Mouse (Mus musculus): ENCODE results near the gene Iqschfp. TPM values are rescaled to one million over a fixed set of nuclear protein-coding genes. Genes with fewer than 3 reads are reported as not detected.
"Not testable (repeated sequence)": the region's sequence is repeated elsewhere in the genome, so short reads cannot be mapped to it uniquely, and the experiment has no call there.

The Iqschfp gene
- total RNA-seq, 2 experiments from 2014 or later = 11.6 to 12.9 TPM

GRCm38 (mm10) chr3:68059162-68059800, 167.2 kb downstream of the Iqschfp start:
- DNase-seq (ENCODE audit: extremely low spot score in 1 of 2, low spot score in 1 of 2) = peak; percentile 13 to 23

DNA sequence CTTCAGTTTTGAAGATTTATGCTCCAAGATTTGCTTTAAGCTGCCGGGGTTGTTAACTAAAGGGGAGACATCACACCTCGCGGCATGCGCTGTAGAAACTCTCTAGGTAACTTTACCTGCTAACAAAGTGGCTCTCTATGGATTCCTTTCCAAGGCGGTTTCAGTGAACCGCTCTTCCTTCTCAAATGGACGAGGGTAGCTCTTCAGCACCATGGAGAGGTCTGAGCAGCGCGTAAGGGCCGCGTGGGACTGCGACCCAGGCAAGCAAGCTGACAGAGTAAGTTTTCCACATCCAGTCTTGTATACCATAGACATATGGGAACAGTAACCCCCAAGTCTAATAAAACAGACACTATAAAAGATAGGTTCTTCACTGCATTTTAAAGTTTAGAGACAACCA, 172.7 kb downstream of the Iqschfp start, which contains the start of gene Schip1:
TSS of gene Schip1 (plus strand) at position 72 of the 400 bp plus-strand sequence.
- peak in 1 of 2 experiments; percentile 25 for DNase-seq (ENCODE audit: extremely low spot score in 1 of 2, low spot score in 1 of 2)

DNA sequence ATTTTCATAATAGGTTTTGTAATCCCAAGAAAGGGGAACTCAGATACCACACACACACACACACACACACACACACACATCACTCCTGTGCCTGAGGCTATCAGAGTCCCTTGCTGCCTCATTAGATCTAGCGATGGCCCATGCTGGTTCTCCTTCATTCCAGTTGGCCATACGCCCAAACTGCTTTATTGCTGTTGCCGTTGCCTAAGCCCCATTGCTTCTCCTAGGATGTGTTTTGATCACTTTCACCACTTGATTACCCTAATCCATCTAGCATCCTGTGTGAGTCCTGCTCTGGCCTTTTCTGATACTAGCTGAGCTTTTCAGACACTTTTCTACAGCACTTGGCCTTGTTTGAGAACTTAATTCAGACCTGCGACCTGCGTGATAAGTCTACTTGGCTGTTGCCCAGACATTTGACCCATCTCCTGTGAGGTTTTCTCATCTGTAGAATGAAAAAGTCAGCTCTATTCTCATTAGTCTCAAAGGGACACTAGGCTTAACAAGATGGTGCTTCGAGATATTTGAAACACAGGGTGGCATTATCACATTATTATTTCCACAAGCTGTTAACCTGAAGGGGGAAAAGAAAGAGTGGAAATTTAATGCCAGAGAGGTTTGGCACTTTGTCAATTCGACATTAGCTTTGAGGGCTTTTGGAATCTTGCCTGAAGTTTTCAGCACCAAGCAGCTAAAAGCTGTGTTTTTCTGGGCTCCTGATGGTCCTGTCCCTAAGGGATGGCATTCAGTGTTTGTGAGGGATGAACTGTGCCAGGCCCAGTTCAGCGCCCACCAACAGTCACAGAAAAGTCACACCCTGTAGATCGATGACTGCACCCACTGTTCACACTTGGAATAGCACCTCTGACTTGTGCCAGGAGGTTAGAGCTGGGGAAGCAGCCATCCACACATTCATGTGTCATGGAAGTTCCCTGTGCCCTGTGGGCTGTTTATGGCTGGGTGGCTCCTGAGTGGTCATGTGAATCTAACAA, 179.7 kb downstream of the Iqschfp start:
- no peak for DNase-seq (ENCODE audit: extremely low spot score in 1 of 2, low spot score in 1 of 2)

GRCm38 (mm10) chr3:68077406-68077805, 185.4 kb downstream of the Iqschfp start:
- no peak for DNase-seq (ENCODE audit: extremely low spot score in 1 of 2, low spot score in 1 of 2)

- no peak for DNase-seq (ENCODE audit: extremely low spot score in 1 of 2, low spot score in 1 of 2)
Measured at GRCm38 (mm10) chr3:68085024-68085423, 193.0 kb downstream of the Iqschfp start.

GRCm38 (mm10) chr3:68092108-68092507, 200.1 kb downstream of the Iqschfp start:
- no peak for DNase-seq (ENCODE audit: extremely low spot score in 1 of 2, low spot score in 1 of 2)

DNA sequence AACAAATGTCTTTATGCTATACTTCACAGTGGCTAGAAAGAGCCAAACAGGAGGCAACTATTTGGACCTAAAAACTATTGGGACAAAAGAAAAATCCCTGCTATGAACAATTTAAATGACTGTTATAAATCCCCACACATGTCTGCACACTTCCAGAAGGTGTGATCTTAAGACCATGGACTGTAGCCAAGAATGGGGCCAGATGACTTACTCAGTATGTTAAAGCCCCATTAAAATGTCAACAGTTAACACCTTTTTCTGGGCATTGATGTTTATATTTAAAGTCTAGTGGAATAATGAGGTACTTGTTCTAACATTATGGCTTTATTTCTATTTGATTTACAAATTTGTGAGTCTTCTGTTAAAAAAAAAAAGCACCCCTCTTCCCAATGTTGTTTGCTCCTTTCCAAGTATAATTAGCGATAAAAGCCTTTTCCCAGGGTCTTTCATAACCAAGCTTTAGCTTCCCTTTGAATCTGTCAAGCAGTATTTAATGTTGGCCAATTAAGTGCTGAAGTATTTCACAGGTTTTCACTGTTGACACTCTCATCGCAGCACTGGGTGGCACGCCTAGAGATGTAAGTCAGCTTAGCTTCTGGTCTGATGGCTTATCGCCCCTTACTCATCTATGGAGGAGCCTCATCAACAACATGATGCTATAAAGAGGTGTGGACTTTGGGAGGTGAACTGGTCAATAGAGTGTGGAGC, 204.8 kb downstream of the Iqschfp start:
- DNase-seq (ENCODE audit: extremely low spot score in 1 of 2, low spot score in 1 of 2) = no peak

DNA sequence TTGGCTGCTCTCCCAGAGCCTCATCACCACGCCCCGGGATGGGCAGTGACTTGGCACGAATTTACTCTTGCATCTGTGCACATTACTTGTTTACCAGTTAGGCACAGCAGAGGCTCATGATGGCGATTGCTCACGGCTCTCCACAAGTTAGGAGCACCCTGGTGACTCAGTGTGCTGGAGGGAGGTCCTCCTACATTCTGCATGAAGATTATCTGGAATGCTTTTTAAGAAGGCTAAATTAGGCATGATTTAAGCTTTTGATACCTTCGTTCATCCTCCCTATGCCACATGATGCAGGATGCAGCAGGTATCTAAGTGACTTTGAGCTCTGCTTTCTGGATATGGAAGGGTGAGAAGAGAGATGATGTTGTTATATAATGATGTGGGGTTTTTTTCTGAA, 207.5 kb downstream of the Iqschfp start:
- not testable (repeated sequence) for DNase-seq (ENCODE audit: extremely low spot score in 1 of 2, low spot score in 1 of 2)

DNA sequence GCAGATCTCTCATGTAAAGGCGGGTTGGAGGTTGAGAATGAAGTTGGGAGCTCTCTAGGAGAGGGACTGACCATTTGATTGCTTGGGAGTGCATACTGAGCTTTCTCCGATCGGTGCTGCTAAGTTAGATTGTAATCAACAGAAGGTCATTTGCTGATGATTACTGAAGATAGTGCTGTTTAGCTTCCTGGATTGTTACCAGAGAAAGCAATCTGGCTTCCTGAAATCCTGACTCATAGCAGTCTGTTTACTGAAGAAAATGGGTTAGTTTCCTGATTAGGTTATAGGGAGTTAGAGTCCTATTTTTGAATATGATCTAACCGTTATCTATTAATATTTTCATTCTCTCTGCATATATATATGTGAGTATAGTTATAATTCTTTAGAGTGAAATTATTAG, 209.3 kb downstream of the Iqschfp start:
- DNase-seq (ENCODE audit: extremely low spot score in 1 of 2, low spot score in 1 of 2) = no peak

GRCm38 (mm10) chr3:68105081-68105685, 213.2 kb downstream of the Iqschfp start:
- DNase-seq (ENCODE audit: extremely low spot score in 1 of 2, low spot score in 1 of 2) = no peak

- DNase-seq (ENCODE audit: extremely low spot score in 1 of 2, low spot score in 1 of 2) = no peak
Measured at GRCm38 (mm10) chr3:68121338-68121737, 229.3 kb downstream of the Iqschfp start.

DNA sequence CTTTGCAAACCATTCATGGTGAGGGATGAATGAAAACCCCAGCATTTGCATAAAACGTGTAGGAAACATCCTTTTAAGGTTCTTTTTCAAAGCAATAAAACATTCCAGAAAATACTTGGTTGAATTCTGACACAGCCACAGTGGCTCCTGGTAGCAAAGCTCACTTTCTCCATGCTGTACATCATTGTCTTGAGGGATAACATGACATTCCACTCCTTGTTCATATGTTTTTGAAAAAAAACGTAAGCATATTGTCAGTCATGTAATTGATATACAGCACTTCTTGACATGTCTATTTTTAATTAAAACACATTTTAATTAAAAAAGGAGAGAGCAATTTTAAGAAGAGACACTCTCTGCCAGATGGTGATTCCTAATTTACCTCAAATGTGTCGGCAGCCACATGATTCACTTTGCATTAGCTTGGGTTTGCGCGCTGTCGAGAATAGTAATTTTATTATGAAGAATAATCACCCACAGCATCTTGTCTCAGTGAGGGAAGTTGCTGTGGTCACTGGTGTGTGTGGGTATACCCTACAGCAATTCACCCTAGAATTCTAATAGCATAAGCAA, 234.3 kb downstream of the Iqschfp start:
- DNase-seq (ENCODE audit: extremely low spot score in 1 of 2, low spot score in 1 of 2) = no peak

DNA sequence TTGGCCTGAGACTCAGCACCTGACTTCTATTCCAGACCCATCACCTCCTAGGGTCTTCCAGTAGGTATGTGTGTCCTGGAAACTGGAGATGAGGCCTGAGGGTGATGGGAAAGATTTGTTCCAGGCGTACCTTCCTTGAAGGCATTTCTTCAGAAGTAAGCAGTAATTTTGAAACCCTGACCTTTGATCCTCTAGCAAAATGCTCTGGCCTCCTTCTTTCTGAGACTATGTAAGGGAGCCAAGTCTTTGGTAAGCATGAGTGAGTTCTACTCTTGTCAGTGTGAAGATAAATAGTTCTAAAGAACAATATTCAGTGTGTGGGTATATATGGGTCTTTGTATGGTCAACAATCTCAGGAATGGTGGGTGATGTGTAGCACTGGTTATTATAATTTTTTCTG, 238.4 kb downstream of the Iqschfp start:
- no peak for DNase-seq (ENCODE audit: extremely low spot score in 1 of 2, low spot score in 1 of 2)

GRCm38 (mm10) chr3:68138833-68139627, 247.0 kb downstream of the Iqschfp start:
- no peak for DNase-seq (ENCODE audit: extremely low spot score in 1 of 2, low spot score in 1 of 2)

DNA sequence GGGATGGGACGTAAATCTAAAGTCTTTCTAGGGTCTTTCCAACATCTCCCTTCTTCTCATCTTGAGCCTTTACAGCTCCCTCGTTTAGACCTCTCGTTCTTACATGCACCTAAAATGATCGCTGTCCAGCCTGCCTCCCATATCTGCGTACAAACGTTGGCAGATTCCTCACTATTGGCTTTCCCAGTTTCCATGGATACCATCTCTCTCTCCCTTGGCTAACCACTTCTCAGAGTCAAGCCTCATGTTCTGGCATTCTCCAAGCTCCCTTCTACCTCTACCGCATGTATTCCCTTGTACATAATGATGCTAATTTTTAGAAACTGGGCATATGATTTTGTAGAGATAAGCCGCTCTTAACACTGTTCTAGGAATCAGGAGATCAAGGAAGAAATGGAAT, 258.7 kb downstream of the Iqschfp start:
- DNase-seq (ENCODE audit: extremely low spot score in 1 of 2, low spot score in 1 of 2) = no peak

DNA sequence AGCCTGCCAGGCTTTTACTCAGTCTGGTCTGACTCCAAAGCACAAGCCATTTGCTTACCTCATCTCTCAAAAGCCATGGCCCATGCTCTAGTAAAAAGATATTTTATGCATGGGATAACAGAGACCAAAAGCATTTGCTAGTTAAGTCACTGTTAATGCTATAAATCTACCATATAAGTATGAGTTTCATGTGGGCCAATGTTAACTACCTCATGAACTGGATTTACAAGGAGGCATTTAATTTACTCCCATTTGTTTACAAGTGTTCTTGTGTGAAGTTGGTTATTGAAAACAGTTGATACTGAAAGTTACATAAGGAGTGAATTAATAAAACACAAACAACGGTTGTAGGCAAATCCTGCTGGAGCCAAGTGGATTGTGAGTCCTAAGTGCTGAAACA, 268.1 kb downstream of the Iqschfp start:
- no peak for DNase-seq (ENCODE audit: extremely low spot score in 1 of 2, low spot score in 1 of 2)

GRCm38 (mm10) chr3:68160760-68161159, 268.7 kb downstream of the Iqschfp start:
- DNase-seq (ENCODE audit: extremely low spot score in 1 of 2, low spot score in 1 of 2) = no peak

DNA sequence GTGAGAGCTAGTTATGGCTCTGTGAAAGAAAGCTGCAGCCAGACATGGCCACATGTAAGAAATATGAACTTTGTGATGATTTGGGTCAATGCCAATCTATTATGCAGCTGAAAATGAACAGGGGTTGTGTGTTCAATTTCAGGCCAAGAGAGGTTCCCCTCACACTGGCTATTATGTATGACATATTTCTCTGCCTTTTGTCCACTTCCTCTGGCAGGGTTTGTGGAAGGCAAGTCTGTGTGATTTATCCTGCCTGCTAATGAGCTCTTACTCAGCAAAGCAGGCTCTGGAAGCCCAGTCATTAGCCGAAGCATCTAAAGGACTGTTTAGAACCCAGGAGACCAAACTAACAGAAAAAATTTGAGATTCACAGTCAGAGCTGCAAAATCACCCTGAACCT, 286.2 kb downstream of the Iqschfp start:
- DNase-seq (ENCODE audit: extremely low spot score in 1 of 2, low spot score in 1 of 2) = no peak

DNA sequence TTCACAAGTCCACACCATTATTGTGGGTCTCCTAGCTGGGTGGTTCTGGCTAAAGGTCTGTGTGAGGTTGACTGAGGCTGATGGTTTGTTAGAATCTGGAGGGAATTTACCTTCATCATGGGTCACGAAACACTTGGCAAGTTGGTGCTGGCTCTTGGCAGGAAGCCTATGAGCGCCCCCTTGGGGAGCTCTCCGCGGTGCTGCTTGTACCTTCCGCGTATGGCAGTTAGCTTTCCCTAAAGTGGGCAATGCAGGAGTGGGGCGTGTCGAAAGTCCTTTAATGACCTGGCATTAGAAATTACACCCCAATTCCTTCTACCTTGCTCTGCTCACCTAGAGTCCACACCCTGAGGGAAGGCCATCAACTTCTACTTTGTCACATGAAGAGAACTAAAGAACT, 295.4 kb downstream of the Iqschfp start:
- DNase-seq (ENCODE audit: extremely low spot score in 1 of 2, low spot score in 1 of 2) = no peak
